Mouse (Mus musculus) adrenal gland, postnatal 14 days (tissue): ENCODE measurements around the gene Pex11a. TPM values are rescaled to one million over a fixed set of nuclear protein-coding genes. Genes with fewer than 3 reads are reported as not detected.

Experiments
- DNase-seq: peaks from one replicate; pipeline ENCODE4 v3.0.0; 2021; ENCODE audit warnings: mixed read lengths
- total RNA-seq: library from RNA; stranded (reverse); gene quantifications from 2 replicates; pipeline ENCODE4 v1.2.3, GENCODE M21; 2021

The Pex11a gene
- total RNA-seq, 1 experiment from 2014 or later: 53.5 TPM

GRCm38 (mm10) chr7:79740279-79740678 lies 2.7 kb downstream of the Pex11a start:
- peak; percentile 34 for DNase-seq

- peak; percentile 28 for DNase-seq
These were observed 4.0 kb downstream of the Pex11a start for GRCm38 (mm10) chr7:79738913-79739312.

- DNase-seq: no peak
These were observed 6.4 kb downstream of the Pex11a start for GRCm38 (mm10) chr7:79736511-79736910.

GRCm38 (mm10) chr7:79734563-79734962 lies 8.4 kb downstream of the Pex11a start:
- DNase-seq: peak; percentile 87

GRCm38 (mm10) chr7:79732622-79733021 lies 10.3 kb downstream of the Pex11a start, which contains the start of gene Plin1:
Plin1 (minus strand) TSS chr7:79732903.
- peak; percentile 69 for DNase-seq

GRCm38 (mm10) chr7:79731438-79731837 lies 11.5 kb downstream of the Pex11a start:
- peak; percentile 72 for DNase-seq

- DNase-seq: peak; percentile 73
These were observed 13.1 kb downstream of the Pex11a start for GRCm38 (mm10) chr7:79729743-79730370.

- peak; percentile 86 for DNase-seq
These were observed 13.8 kb downstream of the Pex11a start for GRCm38 (mm10) chr7:79729169-79729568.

GRCm38 (mm10) chr7:79728219-79728618 lies 14.7 kb downstream of the Pex11a start:
- peak; percentile 82 for DNase-seq

GRCm38 (mm10) chr7:79727091-79727490 lies 15.8 kb downstream of the Pex11a start:
- peak; percentile 78 for DNase-seq

GRCm38 (mm10) chr7:79721386-79721977 lies 21.4 kb downstream of the Pex11a start:
- DNase-seq: peak; percentile 80

- DNase-seq: peak; percentile 94
These were observed 27.5 kb downstream of the Pex11a start, which contains the start of gene Kif7 for GRCm38 (mm10) chr7:79715187-79715981. Kif7 (minus strand) TSS chr7:79715720.

- DNase-seq: no peak
These were observed 32.1 kb downstream of the Pex11a start for GRCm38 (mm10) chr7:79710831-79711230.

GRCm38 (mm10) chr7:79710130-79710607 lies 32.8 kb downstream of the Pex11a start:
- peak; percentile 72 for DNase-seq

- no peak for DNase-seq
These were observed 37.7 kb downstream of the Pex11a start for GRCm38 (mm10) chr7:79705210-79705609.

- DNase-seq: no peak
These were observed 40.2 kb downstream of the Pex11a start for GRCm38 (mm10) chr7:79702755-79703154.

GRCm38 (mm10) chr7:79696495-79696894 lies 46.4 kb downstream of the Pex11a start:
- no peak for DNase-seq

Other genes with a start within 250 kb of the Pex11a start
- gene Rhcg, start 125.5 kb downstream of the Pex11a start, total RNA-seq: 1.9 and 2.4 TPM in 2 replicates
- 2.0 and 2.3 TPM in 2 replicates for gene Ticrr, start 82.9 kb downstream of the Pex11a start, total RNA-seq
- 4.2 and 5.0 TPM in 2 replicates for gene Kif7, start 27.4 kb downstream of the Pex11a start, total RNA-seq
- 646 and 719 TPM in 2 replicates for gene Plin1, start 10.2 kb downstream of the Pex11a start, total RNA-seq
- gene Wdr93, start within 50 bp of the Pex11a start, total RNA-seq: 1.8 and 2.8 TPM in 2 replicates
- not detected in 2 replicates for gene Mesp1, start 50.7 kb upstream of the Pex11a start, total RNA-seq
- 0.56 and 0.67 TPM in 2 replicates for gene Mesp2, start 67.6 kb upstream of the Pex11a start, total RNA-seq
- 12.2 and 30.5 TPM in 2 replicates for gene Anpep, start 117.9 kb upstream of the Pex11a start, total RNA-seq
- gene Ap3s2, start 177.5 kb upstream of the Pex11a start, total RNA-seq: 26.0 and 30.1 TPM in 2 replicates
- 16.3 and 17.4 TPM in 2 replicates for gene Arpin, start 192.2 kb upstream of the Pex11a start, total RNA-seq